Mouse (Mus musculus) CD4-positive helper T cell, adult 2 months (primary cell): ENCODE data around the gene Gbp6.
A peak's percentile ranks its signal among the peaks of the same experiment; 100 is the strongest.
"Not testable (repeated sequence)": the region's sequence is repeated elsewhere in the genome, so short reads cannot be mapped to it uniquely, and the experiment has no call there.

ENCODE experiments used
- DNase-seq: peaks from one replicate; pipeline ENCODE4 v3.0.0-alpha.2; 2012; ENCODE audit warnings: low read depth, missing footprints, low spot score

Gene Gbp6

GRCm38 (mm10) chr5:105293226-105294165 is at the start of gene Gbp6, which contains the start of gene Gm43302:
Gbp6 (minus strand) TSS chr5:105293698.
Gm43302 (minus strand) TSS chr5:105293695.
- DNase-seq = peak; percentile 73

- no peak for DNase-seq
Measured at GRCm38 (mm10) chr5:105341281-105341680, 47.8 kb upstream of the Gbp6 start.

GRCm38 (mm10) chr5:105322543-105322942 is 29.0 kb upstream of the Gbp6 start:
- peak; percentile 48 for DNase-seq

GRCm38 (mm10) chr5:105310941-105311340 is 17.4 kb upstream of the Gbp6 start:
- no peak for DNase-seq

- DNase-seq = not testable (repeated sequence)
Measured at GRCm38 (mm10) chr5:105309148-105309547, 15.7 kb upstream of the Gbp6 start.

- DNase-seq = not testable (repeated sequence)
Measured at GRCm38 (mm10) chr5:105306946-105307345, 13.4 kb upstream of the Gbp6 start.

- peak; percentile 60 for DNase-seq
Measured at GRCm38 (mm10) chr5:105306159-105306581, 12.7 kb upstream of the Gbp6 start.

GRCm38 (mm10) chr5:105305671-105306070 is 12.2 kb upstream of the Gbp6 start:
- DNase-seq = peak; percentile 15

GRCm38 (mm10) chr5:105301963-105302362 is 8.5 kb upstream of the Gbp6 start:
- DNase-seq = no peak

GRCm38 (mm10) chr5:105301531-105301930 is 8.0 kb upstream of the Gbp6 start:
- DNase-seq = no peak

GRCm38 (mm10) chr5:105295746-105296145 is 2.2 kb upstream of the Gbp6 start:
- no peak for DNase-seq

GRCm38 (mm10) chr5:105292492-105292891 is 1.0 kb downstream of the Gbp6 start:
- no peak for DNase-seq

- peak; percentile 15 for DNase-seq
Measured at GRCm38 (mm10) chr5:105290921-105291320, 2.6 kb downstream of the Gbp6 start.

GRCm38 (mm10) chr5:105260673-105261072 is 32.8 kb downstream of the Gbp6 start:
- DNase-seq = not testable (repeated sequence)

- DNase-seq = peak; percentile 32
Measured at GRCm38 (mm10) chr5:105252491-105252890, 41.0 kb downstream of the Gbp6 start.

GRCm38 (mm10) chr5:105244741-105245140 is 48.8 kb downstream of the Gbp6 start:
- DNase-seq = peak; percentile 23

- not testable (repeated sequence) for DNase-seq
Measured at GRCm38 (mm10) chr5:105240982-105241381, 52.5 kb downstream of the Gbp6 start.

- peak; percentile 84 for DNase-seq
Measured at GRCm38 (mm10) chr5:105239483-105240047, 53.9 kb downstream of the Gbp6 start, which contains the start of gene Gbp10. Gbp10 (minus strand) TSS chr5:105239533.

GRCm38 (mm10) chr5:105238402-105238801 is 55.1 kb downstream of the Gbp6 start:
- not testable (repeated sequence) for DNase-seq

GRCm38 (mm10) chr5:105236040-105236439 is 57.5 kb downstream of the Gbp6 start:
- DNase-seq = not testable (repeated sequence)
